Mouse (Mus musculus) heart, embryonic 13.5 days (tissue): ENCODE data around the gene Sapcd1. TPM values are rescaled to one million over a fixed set of nuclear protein-coding genes. Genes with fewer than 3 reads are reported as not detected.
A peak's percentile ranks its signal among the peaks of the same experiment; 100 is the strongest.

Experiments used
- ATAC-seq: fragments of 200-750 bp; cut with Nextera tagmentation; 2 replicates; pipeline ENCODE4 v1.8.0; 2017; ENCODE audit warnings: moderate TSS enrichment; ENCODE audit not compliant: insufficient number of reproducible peaks, low FRiP score, low TSS enrichment; ENCODE audit errors: extremely low read depth
- H3K27ac ChIP-seq: fragments of 300-500 bp; sonication (generic); replicated peaks from 2 replicates; pipeline ENCODE4 v1.5.1; 2015; ENCODE audit warnings: moderate library complexity, mild to moderate bottlenecking, inconsistent platforms
- H3K27me3 ChIP-seq: fragments of 300-500 bp; sonication (generic); replicated peaks from 2 replicates; pipeline ENCODE4 v1.6.1; 2015; ENCODE audit warnings: mild to moderate bottlenecking, inconsistent platforms
- H3K36me3 ChIP-seq: fragments of 300-500 bp; sonication (generic); 2 replicates; pipeline ENCODE4 v1.6.1; 2015; ENCODE audit warnings: mild to moderate bottlenecking, inconsistent platforms
- H3K4me1 ChIP-seq: fragments of 300-500 bp; sonication (generic); 2 replicates; pipeline ENCODE4 v1.6.1; 2015; ENCODE audit warnings: inconsistent platforms
- H3K4me2 ChIP-seq: fragments of 300-500 bp; sonication (generic); 2 replicates; pipeline ENCODE4 v1.6.1; 2015; ENCODE audit warnings: inconsistent platforms, mild to moderate bottlenecking, moderate library complexity
- H3K4me3 ChIP-seq: fragments of 300-500 bp; sonication (generic); 2 replicates; pipeline ENCODE4 v1.5.1; 2015; ENCODE audit warnings: moderate library complexity, mild to moderate bottlenecking, inconsistent platforms
- H3K9ac ChIP-seq: fragments of 300-500 bp; sonication (generic); 2 replicates; pipeline ENCODE4 v1.6.1; 2015; ENCODE audit warnings: inconsistent platforms, mild to moderate bottlenecking, moderate library complexity
- H3K9me3 ChIP-seq: fragments of 300-500 bp; sonication (generic); 2 replicates; pipeline ENCODE4 v1.6.1; 2016; ENCODE audit warnings: inconsistent platforms
- WGBS: fragments of 180-500 bp; shearing (Covaris S2); methylation state at CpG from one replicate; pipeline ENCODE4 v1.1.7; 2015; ENCODE audit warnings: mixed read lengths; 5-methylcytosine and 5-hydroxymethylcytosine counted together
- polyA plus RNA-seq: library from polyadenylated mRNA; unstranded; fragments of >200 nt; fragmentation: Nextera tagmentation; extraction: Ambion mirVana; gene quantifications from 2 replicates; pipeline ENCODE4 v1.2.1, GENCODE M21; 2015

Sapcd1 gene
- polyA plus RNA-seq, 1 experiment from 2014 or later: 3.2 TPM

DNA sequence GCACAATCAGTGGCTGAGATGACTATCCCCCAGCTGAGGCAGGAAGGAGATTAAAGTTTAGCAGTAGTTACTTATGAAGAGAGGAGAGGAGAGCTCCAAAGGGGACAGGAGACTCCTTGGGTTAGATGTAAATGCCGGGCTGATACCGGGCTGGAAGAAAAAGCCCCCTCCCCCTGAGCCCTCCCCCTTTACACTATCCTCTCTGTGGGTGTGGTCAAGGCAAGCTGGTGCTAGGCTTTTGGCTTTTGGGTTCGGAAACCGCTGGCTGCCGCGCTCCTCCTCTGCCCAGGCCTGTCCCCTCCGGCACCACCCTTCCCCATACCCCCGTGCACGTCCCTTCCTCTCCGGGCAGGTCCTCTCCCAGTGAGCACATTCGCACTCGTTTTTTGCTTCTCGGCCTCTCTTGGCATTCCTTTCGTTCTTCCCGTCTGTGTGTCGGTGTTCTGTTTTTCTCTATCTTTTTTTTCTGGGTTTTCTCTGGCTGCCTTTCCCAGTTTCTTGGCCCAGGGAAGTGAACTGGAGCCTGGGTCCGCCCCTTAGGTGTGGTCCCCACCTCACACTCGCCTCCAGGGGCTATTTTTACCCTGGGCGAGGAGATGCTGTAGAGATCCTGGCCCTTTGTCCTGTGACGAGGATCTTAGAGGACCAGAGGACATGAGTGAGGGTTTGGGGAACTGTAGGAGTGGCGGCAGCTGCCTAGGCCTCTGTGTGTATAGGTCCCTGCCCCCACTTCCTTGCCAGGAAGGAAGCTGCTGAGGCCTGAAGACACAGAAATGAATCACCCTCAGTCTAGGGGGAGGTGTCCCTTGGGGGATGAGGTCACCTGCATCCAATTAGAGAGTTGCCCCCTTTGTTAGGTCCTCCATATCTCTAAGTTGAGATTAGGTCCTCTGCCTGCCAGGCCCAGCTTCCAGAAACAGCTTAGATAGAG lies 23.6 kb upstream of the Sapcd1 start:
- H3K4me1 ChIP-seq: peaks cover 63% of the 10 kb centered on the region
- H3K9me3 ChIP-seq: no peaks in the 10 kb centered on the region
- peak; percentile 51 for ATAC-seq
- H3K4me3 ChIP-seq: peak overlapping the region; percentile 75
- H3K9ac ChIP-seq: peak overlapping the region; percentile 99
- no peaks in the 10 kb centered on the region for H3K27me3 ChIP-seq
- H3K4me2 ChIP-seq: peak overlapping the region; percentile 95
- H3K36me3 ChIP-seq: peaks cover 45% of the 10 kb centered on the region
- H3K27ac ChIP-seq: peak overlapping the region; percentile 99
- 1% methylated on average over 21 of the region's 21 CpGs for WGBS

DNA sequence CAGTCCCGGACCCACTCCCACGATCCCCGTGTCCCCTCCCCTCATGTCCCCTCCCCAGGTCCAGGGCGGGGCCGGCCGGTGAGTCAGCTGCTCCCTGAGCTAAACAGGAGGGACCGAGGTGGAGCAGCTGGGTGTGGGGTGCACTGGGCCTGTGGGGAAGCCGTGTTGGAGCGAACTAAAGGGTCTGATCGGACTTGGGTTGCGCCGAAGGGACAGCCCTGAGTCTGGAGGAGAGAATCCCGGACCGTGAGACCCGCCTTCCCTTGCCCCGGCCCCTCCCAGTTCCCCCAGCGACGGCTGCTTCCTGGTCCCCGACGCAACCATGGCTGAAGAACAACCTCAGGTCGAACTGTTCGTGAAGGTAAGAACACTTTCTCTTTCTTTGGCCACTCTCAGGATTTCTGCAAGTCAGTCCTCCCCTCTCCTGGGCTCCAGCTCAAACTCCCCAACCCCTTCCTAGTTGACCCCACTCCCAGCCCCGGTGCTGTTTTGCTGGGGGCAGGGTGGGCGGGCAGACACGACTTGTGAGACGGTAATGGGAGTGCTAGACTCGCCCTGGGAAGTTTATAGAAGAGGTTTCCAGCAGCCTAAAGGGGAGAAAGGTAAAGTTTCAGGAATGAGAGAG lies 22.4 kb upstream of the Sapcd1 start:
- H3K4me3 ChIP-seq: peak overlapping the region; percentile 75
- peaks cover 33% of the 10 kb centered on the region for H3K36me3 ChIP-seq
- H3K4me1 ChIP-seq: peaks cover 66% of the 10 kb centered on the region
- no peaks in the 10 kb centered on the region for H3K9me3 ChIP-seq
- WGBS: 1% methylated on average over 27 of the region's 27 CpGs
- no peaks in the 10 kb centered on the region for H3K27me3 ChIP-seq
- ATAC-seq: peak; percentile 28
- H3K9ac ChIP-seq: peak overlapping the region; percentile 99
- H3K4me2 ChIP-seq: peak overlapping the region; percentile 95
- H3K27ac ChIP-seq: peak overlapping the region; percentile 99

DNA sequence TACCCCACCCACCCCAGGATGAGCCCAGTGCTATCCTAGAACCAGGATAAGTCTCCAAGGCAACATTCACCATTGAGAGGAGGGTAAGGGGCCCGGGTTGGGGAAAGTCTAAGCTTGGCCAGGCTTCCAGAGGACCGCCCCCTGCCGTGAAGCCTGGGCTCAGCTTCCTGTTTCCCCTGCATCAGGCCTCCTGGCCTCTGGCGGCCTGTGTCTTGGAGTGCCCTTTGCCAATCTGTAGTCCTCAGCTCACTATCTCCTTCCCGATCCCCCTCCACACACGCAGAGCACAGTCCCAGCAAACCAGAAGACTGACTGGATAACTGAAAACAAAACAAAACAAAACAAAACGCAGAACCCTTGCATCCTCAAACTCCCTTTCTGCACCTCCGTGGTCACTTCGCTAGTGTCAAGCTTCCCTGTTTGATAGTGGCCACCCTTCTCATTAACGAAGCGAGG lies 21.8 kb upstream of the Sapcd1 start, which contains the start of gene Clic1:
Gene Clic1, plus strand, starts transcription at position 406 of the 456 bp plus-strand sequence.
- H3K4me1 ChIP-seq: peaks cover 68% of the 10 kb centered on the region
- ATAC-seq: peak; percentile 7; the same call in 1 of the 2 replicates
- under 1% methylated on average over 11 of the region's 11 CpGs for WGBS

DNA sequence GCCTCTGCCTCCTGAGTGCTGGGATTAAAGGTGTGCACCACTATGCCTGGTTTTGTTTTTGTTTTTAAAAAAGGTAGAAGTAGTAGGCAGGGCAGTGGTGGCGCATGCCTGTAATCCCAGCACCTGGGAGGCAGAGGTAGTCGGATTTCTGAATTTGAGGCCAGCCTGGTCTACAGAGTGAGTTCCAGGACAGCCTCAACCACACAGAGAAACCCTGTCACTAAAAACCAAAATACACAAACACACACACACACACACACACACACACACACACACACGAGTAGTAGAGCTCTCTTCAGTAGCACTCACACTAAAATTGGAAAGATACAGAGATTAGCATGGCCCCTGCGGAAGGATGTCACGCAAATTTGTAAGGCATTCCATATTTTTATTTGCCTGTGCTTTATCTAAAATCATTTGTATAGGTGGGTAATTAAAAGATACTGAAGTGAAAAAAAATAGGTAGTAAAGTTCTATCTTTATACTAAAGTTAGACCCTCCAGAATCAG lies 21.2 kb upstream of the Sapcd1 start:
- ATAC-seq: no peak
- Histone ChIP-seq H3K4me3 (peak overlapping the region; percentile 75), H3K27ac (peak overlapping the region; percentile 99), H3K27me3 (no peaks in the 10 kb centered on the region), H3K4me2 (peak overlapping the region; percentile 95), H3K36me3 (peaks cover 20% of the 10 kb centered on the region), H3K9me3 (no peaks in the 10 kb centered on the region), H3K4me1 (peaks cover 74% of the 10 kb centered on the region), H3K9ac (peak overlapping the region; percentile 99; the same call in 1 of the 2 replicates)
- 61% methylated on average over 5 of the region's 5 CpGs for WGBS

More for the DNA sequence above, 21.8 kb upstream of the Sapcd1 start, which contains the start of gene Clic1:
- Histone ChIP-seq H3K27ac (peak within 1 kb of the TSS; percentile 99), H3K9me3 (no peaks in the 10 kb centered on the region), H3K4me3 (peak within 1 kb of the TSS; percentile 75), H3K27me3 (no peaks in the 10 kb centered on the region), H3K9ac (peak within 1 kb of the TSS; percentile 99), H3K36me3 (peaks cover 27% of the 10 kb centered on the region), H3K4me2 (peak within 1 kb of the TSS; percentile 95)

DNA sequence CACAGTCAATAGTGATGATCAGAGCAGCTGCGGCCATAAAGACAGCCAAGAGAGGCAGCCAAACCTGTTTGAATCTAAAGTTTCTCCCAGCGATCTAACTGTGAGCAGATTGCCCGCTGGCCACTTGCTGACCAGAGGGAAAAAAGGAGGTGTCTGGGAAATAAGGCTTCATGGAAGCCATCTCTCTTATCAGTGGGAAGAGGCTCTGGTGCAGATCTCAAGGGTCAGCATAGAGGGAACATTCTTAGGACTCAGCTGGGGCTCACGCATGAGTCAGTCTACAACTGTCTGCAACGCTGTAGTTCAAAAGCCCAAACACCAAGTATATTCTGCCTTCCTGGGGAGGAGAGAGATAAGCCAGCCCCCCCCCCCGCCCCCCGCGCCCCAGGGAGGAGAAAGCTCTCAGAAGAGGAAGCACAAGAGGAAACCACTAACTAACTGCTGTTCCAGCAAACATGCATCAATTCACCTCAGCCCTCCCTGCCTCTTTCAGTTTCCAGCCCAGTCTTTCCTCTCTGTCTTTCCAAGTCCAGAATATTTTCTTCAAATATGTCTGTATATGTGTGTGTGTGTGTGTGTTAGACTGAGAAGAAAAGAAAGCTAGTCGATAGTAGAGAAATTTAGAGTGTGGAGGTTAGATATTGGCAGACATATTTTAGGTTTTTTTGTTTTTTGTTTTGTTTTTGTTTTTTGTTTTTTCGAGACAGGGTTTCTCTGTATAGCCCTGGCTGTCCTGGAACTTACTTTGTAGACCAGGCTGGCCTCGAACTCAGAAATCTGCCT lies 20.5 kb upstream of the Sapcd1 start:
- peak overlapping the region; percentile 95 for H3K4me2 ChIP-seq
- peaks cover 74% of the 10 kb centered on the region for H3K4me1 ChIP-seq
- WGBS: 19% methylated on average over 11 of the region's 11 CpGs
- peak overlapping the region; percentile 70 for H3K9ac ChIP-seq
- H3K4me3 ChIP-seq: peak overlapping the region; percentile 20
- H3K27me3 ChIP-seq: no peaks in the 10 kb centered on the region
- H3K9me3 ChIP-seq: no peaks in the 10 kb centered on the region
- H3K36me3 ChIP-seq: peaks cover 14% of the 10 kb centered on the region
- ATAC-seq: no peak
- H3K27ac ChIP-seq: peak overlapping the region; percentile 99

DNA sequence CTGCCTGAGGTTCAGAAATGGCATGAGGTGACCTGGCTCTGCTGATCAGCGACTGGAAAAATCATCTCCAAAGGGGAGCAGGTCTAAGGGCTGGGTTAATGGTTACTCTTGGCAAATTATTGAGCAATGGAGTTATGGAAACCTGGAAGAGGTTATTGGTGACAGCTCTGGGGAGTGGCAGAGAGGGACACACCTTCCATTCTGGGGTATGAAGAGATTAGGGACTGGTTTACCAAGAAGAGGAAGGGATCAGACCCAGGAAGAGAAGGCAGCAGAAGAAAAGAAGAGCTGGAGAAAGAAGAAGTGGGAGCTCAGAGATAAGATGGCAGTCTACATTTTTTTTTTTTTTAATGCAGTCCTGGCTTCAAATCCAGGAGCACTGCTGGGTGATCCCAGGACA lies 19.9 kb upstream of the Sapcd1 start:
- Histone ChIP-seq H3K4me3 (peak overlapping the region; percentile 20), H3K36me3 (peaks cover 8% of the 10 kb centered on the region), H3K27ac (peak overlapping the region; percentile 99), H3K4me2 (peak overlapping the region; percentile 95), H3K27me3 (no peaks in the 10 kb centered on the region), H3K4me1 (peaks cover 68% of the 10 kb centered on the region), H3K9ac (peak overlapping the region; percentile 70), H3K9me3 (no peaks in the 10 kb centered on the region)
- no peak for ATAC-seq
- WGBS: 29% methylated on average over 1 of the region's 1 CpGs

DNA sequence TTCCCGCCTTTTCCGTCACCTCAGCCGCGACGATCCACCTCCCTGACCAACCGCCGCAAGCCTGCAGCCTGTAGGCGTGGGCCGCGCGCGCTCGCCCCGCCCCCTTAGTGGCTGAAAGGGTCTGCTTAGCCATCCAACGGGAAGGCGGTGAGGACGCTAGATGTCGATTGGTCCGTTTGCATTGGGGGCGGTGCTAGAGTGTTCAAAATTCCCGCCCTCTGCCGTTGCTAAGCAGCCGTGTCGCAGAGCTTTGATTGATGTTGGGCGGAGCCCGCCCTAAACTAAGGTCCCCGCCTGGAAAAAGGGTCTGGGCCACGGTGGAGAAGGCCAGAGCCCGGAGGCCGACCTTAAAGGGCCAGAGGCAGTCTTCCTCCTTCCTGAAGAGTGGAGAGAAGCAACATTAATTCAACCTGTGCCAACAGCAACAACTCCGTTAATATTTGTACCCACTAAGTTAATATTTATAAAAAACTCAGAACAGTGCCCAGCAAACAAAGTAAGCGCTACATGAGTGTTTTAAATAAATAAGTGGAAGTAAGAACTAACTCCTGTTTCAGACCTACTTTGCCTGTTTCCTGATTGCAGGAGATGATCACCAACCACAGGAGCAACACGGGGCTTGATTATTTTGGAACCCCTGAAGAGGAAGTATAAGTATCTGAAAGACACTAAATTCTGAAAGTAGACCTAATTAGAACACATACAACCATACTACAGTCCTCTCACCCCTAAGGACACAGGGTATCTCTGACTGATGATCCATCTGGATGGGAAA lies 19.1 kb upstream of the Sapcd1 start, which contains the start of gene Msh5:
Gene Msh5, minus strand, starts transcription at position 65 of the 775 bp plus-strand sequence.
- Histone ChIP-seq H3K4me3 (peak within 1 kb of the TSS; percentile 68), H3K36me3 (no peaks in the 10 kb centered on the region), H3K4me2 (peak within 1 kb of the TSS; percentile 95), H3K9me3 (no peaks in the 10 kb centered on the region), H3K4me1 (peaks cover 60% of the 10 kb centered on the region), H3K9ac (peak within 1 kb of the TSS; percentile 91), H3K27me3 (no peaks in the 10 kb centered on the region), H3K27ac (peak within 1 kb of the TSS; percentile 99)
- ATAC-seq: peak; percentile 90
- 3% methylated on average over 33 of the region's 33 CpGs for WGBS

DNA sequence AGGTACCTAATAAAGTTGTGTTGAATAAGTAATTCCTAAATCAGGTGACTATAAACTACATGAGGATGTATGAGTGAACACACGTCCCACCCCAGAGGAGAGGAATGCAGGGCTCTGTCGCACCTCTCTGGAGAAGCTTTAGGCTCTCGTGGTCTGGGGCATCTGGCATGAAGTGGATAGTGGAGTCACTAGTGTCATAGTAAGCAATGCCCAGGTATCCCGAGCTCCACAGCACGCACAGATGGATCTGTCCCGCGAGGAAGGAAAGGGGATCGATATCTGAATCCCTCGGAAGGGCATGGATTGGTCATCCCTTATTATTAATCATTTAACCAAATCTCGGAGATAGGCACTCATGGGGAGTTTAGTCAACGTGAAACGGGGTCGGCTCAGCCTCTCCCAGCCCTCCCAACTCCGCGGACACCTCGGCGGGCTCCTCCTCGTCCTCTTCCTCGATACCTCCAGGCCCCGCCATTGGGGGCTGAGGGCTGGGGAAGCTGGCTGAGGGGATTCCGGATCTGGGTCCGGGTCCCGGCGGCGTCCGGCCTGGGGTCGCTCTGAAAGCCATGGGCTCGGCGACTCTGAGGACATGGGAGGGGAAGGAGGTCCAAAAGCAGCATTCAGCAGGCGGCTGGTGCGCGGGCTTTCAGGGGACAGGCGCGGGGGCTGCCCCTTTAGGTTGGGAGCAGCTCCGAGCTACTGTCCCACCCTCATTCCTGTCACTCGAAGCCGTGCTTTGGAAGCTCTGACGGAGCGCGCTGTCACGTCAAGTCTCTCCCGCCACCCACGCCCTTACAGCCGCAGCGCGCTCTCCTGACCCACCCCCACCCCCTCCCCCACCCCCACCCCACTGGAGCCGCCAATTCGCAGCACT lies 18.2 kb upstream of the Sapcd1 start:
- H3K9ac ChIP-seq: peak overlapping the region; percentile 91
- no peak for ATAC-seq
- H3K4me3 ChIP-seq: peak overlapping the region; percentile 68
- H3K36me3 ChIP-seq: no peaks in the 10 kb centered on the region
- H3K9me3 ChIP-seq: no peaks in the 10 kb centered on the region
- H3K4me1 ChIP-seq: peaks cover 56% of the 10 kb centered on the region
- 2% methylated on average over 48 of the region's 48 CpGs for WGBS
- H3K4me2 ChIP-seq: peak overlapping the region; percentile 95
- H3K27ac ChIP-seq: peak overlapping the region; percentile 94
- H3K27me3 ChIP-seq: no peaks in the 10 kb centered on the region

DNA sequence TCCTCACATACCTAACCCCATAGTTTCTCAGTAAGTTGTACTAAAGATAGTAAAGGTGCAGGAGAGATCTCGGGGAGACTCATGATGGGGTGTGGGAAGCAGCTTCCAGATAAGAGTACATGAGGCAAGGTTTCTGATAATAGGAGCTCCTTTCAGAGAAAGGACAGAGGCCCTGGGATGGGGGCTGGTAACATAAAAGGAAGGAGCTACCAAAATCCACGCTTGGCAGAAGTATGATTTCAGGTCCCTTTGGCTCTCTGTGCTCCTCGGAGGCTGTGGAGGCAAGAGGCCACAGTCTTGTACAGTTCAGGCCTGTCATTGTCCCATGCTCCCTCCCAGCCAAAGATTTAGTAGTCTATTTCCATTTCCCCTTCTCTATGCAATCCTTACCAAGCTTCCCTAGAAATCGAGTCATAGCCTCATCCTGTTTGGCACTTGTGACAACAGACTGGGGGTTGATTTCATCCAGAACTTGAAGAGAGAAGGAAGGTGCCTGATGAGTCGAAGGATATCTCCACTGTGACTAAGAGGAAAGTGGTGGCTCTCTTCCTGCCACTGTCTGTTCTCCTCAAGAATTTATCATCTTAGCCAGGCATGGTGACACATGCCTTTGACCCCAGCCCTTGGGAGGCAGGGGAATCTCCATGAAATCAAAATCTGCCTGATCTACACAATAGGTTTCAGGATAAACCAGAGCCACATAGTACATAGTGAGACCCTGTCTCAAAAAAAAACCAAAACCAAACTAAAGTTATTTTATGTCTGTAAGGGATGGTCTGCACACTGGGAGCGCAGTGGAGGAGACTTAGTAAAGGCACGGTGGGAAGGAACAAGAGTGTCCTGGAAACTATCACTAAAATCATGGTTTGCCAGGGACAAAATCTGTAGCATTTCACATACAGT lies 17.3 kb upstream of the Sapcd1 start:
- peak overlapping the region; percentile 95 for H3K4me2 ChIP-seq
- peak overlapping the region; percentile 91 for H3K9ac ChIP-seq
- H3K4me3 ChIP-seq: peak overlapping the region; percentile 68
- no peaks in the 10 kb centered on the region for H3K27me3 ChIP-seq
- WGBS: 48% methylated on average over 7 of the region's 7 CpGs
- H3K27ac ChIP-seq: peak overlapping the region; percentile 94
- no peaks in the 10 kb centered on the region for H3K9me3 ChIP-seq
- H3K4me1 ChIP-seq: peaks cover 56% of the 10 kb centered on the region
- ATAC-seq: no peak
- no peaks in the 10 kb centered on the region for H3K36me3 ChIP-seq
